Mouse (Mus musculus) frontal cortex, postnatal 25 days (tissue): Measurements from ENCODE around the gene Socs7.

Source experiments
- DNase-seq, 2 experiments: peaks; one replicate each; pipeline ENCODE4 v3.0.0; 2022; ENCODE audit warnings: low spot score in 2 of 2

Socs7 gene

DNA sequence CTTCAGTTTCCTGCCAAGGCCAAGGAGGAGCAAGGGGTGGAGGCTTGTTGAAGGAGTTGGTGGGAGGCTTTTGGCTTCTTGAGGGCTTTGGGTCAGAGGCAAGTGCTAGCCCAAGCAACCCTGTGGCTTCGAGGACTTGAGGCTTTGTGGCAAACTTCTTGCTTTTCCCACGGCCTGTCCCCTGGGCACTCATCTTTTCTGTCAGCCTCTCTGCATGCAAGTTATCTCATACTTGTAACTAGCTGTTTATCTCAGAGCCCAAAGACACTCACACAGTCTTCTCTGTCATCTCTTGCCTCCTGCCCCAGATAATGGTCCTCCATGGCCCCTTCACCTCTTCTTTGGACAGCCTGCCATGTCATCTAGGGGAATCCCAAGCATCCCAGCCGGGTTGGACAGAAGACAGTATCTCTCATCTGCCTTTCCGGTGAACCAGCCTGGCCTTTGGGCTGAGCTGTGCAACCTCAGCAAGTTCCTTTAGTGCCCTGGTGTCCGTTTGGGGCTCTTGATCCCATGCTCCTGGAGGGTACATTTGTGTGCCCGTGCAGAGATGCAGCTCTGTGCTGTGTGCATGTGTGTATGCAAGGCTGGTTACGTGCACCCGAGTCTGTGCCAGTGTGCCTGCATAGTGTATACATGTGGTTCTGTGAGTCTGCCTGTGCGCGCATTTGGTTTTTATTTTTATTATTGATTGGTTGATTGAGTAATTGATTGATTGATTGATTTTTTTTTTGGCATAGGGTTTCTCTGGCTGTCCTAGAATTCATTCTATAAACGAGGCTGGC is 80.7 kb downstream of the Socs7 start:
- DNase-seq: no peak

- no peak for DNase-seq
Measured at GRCm38 (mm10) chr11:97445596-97445995, 83.2 kb downstream of the Socs7 start.

DNA sequence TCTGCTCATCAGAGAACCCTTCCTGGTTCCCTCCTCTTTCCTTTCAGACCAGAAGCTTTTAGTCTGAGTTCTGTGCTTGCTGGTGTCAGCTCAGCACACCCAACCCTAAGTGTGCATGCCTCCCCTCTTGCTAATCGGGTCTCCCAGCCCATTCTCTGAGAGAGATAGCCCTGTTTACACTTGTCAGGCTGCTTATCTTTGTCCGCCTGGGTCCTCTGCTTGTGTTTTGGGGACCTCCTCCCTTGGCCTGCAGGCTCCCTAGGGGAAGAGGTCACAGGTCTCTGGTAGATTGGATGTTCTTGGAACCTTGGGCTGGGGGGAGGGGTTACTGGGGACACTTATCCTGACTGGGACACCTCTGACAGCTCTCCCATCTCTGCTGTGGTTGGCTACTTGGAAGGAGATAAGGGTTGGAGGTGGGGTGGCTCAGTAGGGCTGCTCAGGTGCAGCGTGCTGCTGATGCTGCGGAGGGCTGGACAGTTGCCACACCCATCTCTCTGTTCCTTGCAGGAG is 83.7 kb downstream of the Socs7 start:
- DNase-seq: no peak

- DNase-seq: no peak
Measured at GRCm38 (mm10) chr11:97447979-97448378, 85.6 kb downstream of the Socs7 start.
